Mouse (Mus musculus) midbrain, embryonic 12.5 days (tissue): ENCODE measurements around the gene Notch2. TPM values are rescaled to one million over a fixed set of nuclear protein-coding genes. Genes with fewer than 3 reads are reported as not detected.
A peak's percentile ranks its signal among the peaks of the same experiment; 100 is the strongest.
"Not testable (repeated sequence)": the region's sequence is repeated elsewhere in the genome, so short reads cannot be mapped to it uniquely, and the experiment has no call there.

Experiments used
- ATAC-seq: fragments of 200-750 bp; cut with Nextera tagmentation; 2 replicates; pipeline ENCODE4 v1.8.0; 2017; ENCODE audit warnings: low read depth, moderate TSS enrichment, moderate library complexity; ENCODE audit not compliant: low FRiP score
- H3K27ac ChIP-seq: fragments of 300-500 bp; sonication (generic); replicated peaks from 2 replicates; pipeline ENCODE4 v1.5.1; 2016; ENCODE audit warnings: mild to moderate bottlenecking
- H3K27me3 ChIP-seq: fragments of 300-500 bp; sonication (generic); 2 replicates; pipeline ENCODE4 v1.6.1; 2016; ENCODE audit warnings: mild to moderate bottlenecking
- H3K36me3 ChIP-seq: fragments of 300-500 bp; sonication (generic); 2 replicates; pipeline ENCODE4 v1.6.1; 2016
- H3K4me1 ChIP-seq: fragments of 300-500 bp; sonication (generic); 2 replicates; pipeline ENCODE4 v1.6.1; 2016
- H3K4me2 ChIP-seq: fragments of 300-500 bp; sonication (generic); replicated peaks from 2 replicates; pipeline ENCODE4 v1.6.1; 2016; ENCODE audit warnings: mild to moderate bottlenecking, moderate library complexity
- H3K4me3 ChIP-seq: fragments of 300-500 bp; sonication (generic); 2 replicates; pipeline ENCODE4 v1.5.1; 2016; ENCODE audit warnings: mild to moderate bottlenecking
- H3K9ac ChIP-seq: fragments of 300-500 bp; sonication (generic); replicated peaks from 2 replicates; pipeline ENCODE4 v1.6.1; 2016; ENCODE audit warnings: mild to moderate bottlenecking, moderate library complexity
- H3K9me3 ChIP-seq: fragments of 300-500 bp; sonication (generic); 2 replicates; pipeline ENCODE4 v1.6.1; 2016; ENCODE audit warnings: mild to moderate bottlenecking
- WGBS: fragments of 180-500 bp; shearing (Covaris S2); methylation state at CpG from one replicate; pipeline ENCODE4 v1.1.7; 2016; 5-methylcytosine and 5-hydroxymethylcytosine counted together
- polyA plus RNA-seq: library from polyadenylated mRNA; unstranded; fragments of >200 nt; fragmentation: Nextera tagmentation; extraction: Ambion mirVana; gene quantifications from 2 replicates; pipeline ENCODE4 v1.2.1, GENCODE M21; 2016

The Notch2 gene
- polyA plus RNA-seq, 1 experiment from 2014 or later = 20.7 TPM

- Histone ChIP-seq H3K27me3 (no peaks in the 10 kb centered on the region), H3K4me1 (peaks cover 53% of the 10 kb centered on the region), H3K27ac (no peak overlapping the region), H3K36me3 (no peaks in the 10 kb centered on the region), H3K4me2 (no peak overlapping the region), H3K4me3 (no peak overlapping the region), H3K9ac (no peak overlapping the region), H3K9me3 (0 out of 2 replicates have a peak, but pooled peaks cover 3% of the 10 kb centered on the region)
- 37% methylated on average over 8 of the region's 8 CpGs for WGBS
- ATAC-seq = no peak
Measured at GRCm38 (mm10) chr3:98045465-98046148, 32.3 kb downstream of the Notch2 start.

DNA sequence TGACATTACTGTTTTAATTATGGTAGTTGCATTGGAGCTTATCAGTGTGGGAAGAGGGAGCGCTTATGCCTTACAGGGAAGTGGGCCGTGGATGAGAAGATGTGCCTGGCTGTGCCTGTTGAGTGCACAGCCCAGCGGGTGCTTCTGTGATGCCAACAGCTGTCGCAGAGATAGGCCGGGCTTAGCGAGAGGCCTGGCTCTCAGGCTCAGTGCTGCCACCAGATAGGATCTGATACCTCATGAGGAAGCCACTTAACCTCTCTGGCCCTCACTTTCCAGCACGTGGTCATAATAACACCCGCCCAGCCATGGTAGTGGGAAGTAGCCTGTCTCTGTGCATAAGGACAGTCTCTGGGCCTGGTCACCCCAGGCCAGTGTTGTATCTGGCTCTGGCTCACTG is 33.0 kb downstream of the Notch2 start:
- Histone ChIP-seq H3K9me3 (0 out of 2 replicates have a peak, but pooled peaks cover under 1% of the 10 kb centered on the region), H3K27ac (no peak overlapping the region), H3K9ac (no peak overlapping the region), H3K4me2 (no peak overlapping the region), H3K27me3 (no peaks in the 10 kb centered on the region), H3K4me1 (peaks cover 58% of the 10 kb centered on the region), H3K36me3 (no peaks in the 10 kb centered on the region), H3K4me3 (no peak overlapping the region)
- ATAC-seq = no peak
- 71% methylated on average over 8 of the region's 8 CpGs for whole genome bisulfite sequencing

DNA sequence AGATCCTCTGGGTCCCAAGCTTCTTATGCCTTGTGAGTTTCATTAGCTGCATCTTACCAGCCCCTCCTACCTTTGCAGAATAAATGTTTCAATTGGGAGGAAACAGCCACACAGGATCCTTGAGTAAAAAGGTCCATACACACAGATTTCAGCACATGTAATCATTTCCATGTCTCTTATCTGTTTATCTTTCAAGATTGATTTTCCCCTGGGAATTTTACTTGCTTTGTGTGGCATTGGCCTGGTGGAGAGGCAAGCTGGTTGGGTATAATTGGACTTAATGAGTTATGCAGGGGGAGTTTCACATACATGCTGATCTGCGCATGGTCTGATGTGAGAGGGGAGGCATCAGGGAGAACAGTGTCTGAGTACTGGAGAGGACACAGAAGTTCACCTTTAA is 36.3 kb downstream of the Notch2 start:
- no peak for ATAC-seq
- 0 out of 2 replicates have a peak, but pooled peaks cover 4% of the 10 kb centered on the region for H3K27me3 ChIP-seq
- no peak overlapping the region for H3K4me2 ChIP-seq
- no peak overlapping the region for H3K27ac ChIP-seq
- H3K36me3 ChIP-seq = no peaks in the 10 kb centered on the region
- H3K4me1 ChIP-seq = peaks cover 43% of the 10 kb centered on the region
- H3K4me3 ChIP-seq = no peak overlapping the region
- WGBS = 85% methylated on average over 1 of the region's 1 CpGs
- H3K9ac ChIP-seq = no peak overlapping the region; the same call in 1 of the 2 replicates
- H3K9me3 ChIP-seq = no peaks in the 10 kb centered on the region

DNA sequence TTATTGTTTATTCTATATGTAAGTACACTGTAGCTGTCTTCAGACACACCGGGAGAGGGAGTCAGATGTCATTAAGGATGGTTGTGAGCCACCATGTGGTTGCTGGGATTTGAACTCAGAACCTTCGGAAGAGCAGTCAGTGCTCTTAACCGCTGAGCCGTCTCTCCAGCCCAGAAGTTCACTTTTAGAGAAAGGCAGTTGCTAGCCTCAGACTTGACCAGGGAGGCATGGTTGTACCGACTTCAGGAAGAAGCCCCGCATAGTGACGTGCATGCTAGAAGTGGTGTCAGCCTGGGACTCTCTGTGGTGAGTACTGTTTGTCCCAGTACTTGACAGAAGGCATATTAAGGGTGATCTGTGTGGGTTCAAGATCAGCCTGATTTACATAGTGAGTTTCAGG is 36.8 kb downstream of the Notch2 start:
- peaks cover 47% of the 10 kb centered on the region for H3K4me1 ChIP-seq
- not testable (repeated sequence) for H3K9me3 ChIP-seq, H3K27me3 ChIP-seq, H3K9ac ChIP-seq, H3K36me3 ChIP-seq, ATAC-seq, H3K4me3 ChIP-seq, H3K4me2 ChIP-seq, H3K27ac ChIP-seq
- 85% methylated on average over 7 of the region's 7 CpGs for WGBS

- no peak overlapping the region for H3K27ac ChIP-seq
- 45% methylated on average over 14 of the region's 14 CpGs for WGBS
Measured at GRCm38 (mm10) chr3:98050492-98051406, 37.4 kb downstream of the Notch2 start.

DNA sequence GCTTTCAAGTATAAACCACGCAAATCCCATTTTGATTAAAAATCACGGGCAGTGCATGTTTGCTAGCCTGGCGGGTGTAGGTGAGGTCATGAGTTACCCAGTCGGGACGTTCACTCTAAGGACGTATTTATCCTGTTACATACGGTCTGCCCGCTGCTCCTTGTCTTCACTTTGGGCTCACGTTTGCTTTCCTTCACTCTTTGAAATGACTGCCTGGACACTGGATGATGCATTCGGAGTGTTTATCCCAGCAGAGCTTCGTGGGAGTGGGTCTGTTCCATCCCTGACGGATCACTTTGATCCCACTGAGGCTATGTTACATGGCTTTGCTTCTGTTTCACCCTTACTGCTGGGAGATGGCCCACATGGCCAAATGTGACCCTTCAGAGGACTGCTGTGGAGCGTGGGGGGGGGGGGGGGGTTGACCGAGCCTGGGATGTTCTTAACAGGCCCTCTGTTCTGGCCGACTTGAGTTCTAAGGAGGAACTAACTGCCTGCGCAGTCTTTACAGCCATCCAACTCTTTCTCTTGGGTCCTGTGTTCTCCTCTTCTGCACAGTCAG is 38.2 kb downstream of the Notch2 start:
- H3K27ac ChIP-seq = no peak overlapping the region
- H3K36me3 ChIP-seq = no peaks in the 10 kb centered on the region
- H3K9ac ChIP-seq = no peak overlapping the region
- no peak overlapping the region for H3K4me2 ChIP-seq
- H3K27me3 ChIP-seq = 0 out of 2 replicates have a peak, but pooled peaks cover 4% of the 10 kb centered on the region
- H3K4me1 ChIP-seq = peaks cover 41% of the 10 kb centered on the region
- no peak overlapping the region for H3K4me3 ChIP-seq
- peak; percentile 45; the same call in 1 of the 2 replicates for ATAC-seq
- no peaks in the 10 kb centered on the region for H3K9me3 ChIP-seq
- WGBS = 28% methylated on average over 16 of the region's 16 CpGs

More at GRCm38 (mm10) chr3:98050492-98051406, 37.4 kb downstream of the Notch2 start:
- peak; percentile 31; the same call in 1 of the 2 replicates for ATAC-seq
- H3K27me3 ChIP-seq = 0 out of 2 replicates have a peak, but pooled peaks cover 4% of the 10 kb centered on the region
- H3K4me1 ChIP-seq = peaks cover 44% of the 10 kb centered on the region
- no peaks in the 10 kb centered on the region for H3K9me3 ChIP-seq
- no peak overlapping the region for H3K4me3 ChIP-seq
- no peaks in the 10 kb centered on the region for H3K36me3 ChIP-seq
- no peak overlapping the region for H3K9ac ChIP-seq
- no peak overlapping the region for H3K4me2 ChIP-seq

GRCm38 (mm10) chr3:98052507-98053430 is 39.4 kb downstream of the Notch2 start:
- H3K9me3 ChIP-seq = no peaks in the 10 kb centered on the region
- H3K9ac ChIP-seq = no peak overlapping the region
- ATAC-seq = no peak
- 0 out of 2 replicates have a peak, but pooled peaks cover 4% of the 10 kb centered on the region for H3K27me3 ChIP-seq
- 85% methylated on average over 16 of the region's 16 CpGs for WGBS
- no peak overlapping the region for H3K4me2 ChIP-seq
- no peaks in the 10 kb centered on the region for H3K36me3 ChIP-seq
- H3K27ac ChIP-seq = no peak overlapping the region
- peaks cover 34% of the 10 kb centered on the region for H3K4me1 ChIP-seq
- no peak overlapping the region for H3K4me3 ChIP-seq

- Histone ChIP-seq H3K9me3 (no peaks in the 10 kb centered on the region), H3K36me3 (no peaks in the 10 kb centered on the region), H3K4me3 (no peak overlapping the region), H3K4me2 (no peak overlapping the region), H3K4me1 (peaks cover 34% of the 10 kb centered on the region), H3K27ac (no peak overlapping the region), H3K9ac (no peak overlapping the region), H3K27me3 (0 out of 2 replicates have a peak, but pooled peaks cover 4% of the 10 kb centered on the region)
- 82% methylated on average over 1 of the region's 1 CpGs for WGBS
- no peak for ATAC-seq
Measured at GRCm38 (mm10) chr3:98053817-98054216, 40.5 kb downstream of the Notch2 start.

DNA sequence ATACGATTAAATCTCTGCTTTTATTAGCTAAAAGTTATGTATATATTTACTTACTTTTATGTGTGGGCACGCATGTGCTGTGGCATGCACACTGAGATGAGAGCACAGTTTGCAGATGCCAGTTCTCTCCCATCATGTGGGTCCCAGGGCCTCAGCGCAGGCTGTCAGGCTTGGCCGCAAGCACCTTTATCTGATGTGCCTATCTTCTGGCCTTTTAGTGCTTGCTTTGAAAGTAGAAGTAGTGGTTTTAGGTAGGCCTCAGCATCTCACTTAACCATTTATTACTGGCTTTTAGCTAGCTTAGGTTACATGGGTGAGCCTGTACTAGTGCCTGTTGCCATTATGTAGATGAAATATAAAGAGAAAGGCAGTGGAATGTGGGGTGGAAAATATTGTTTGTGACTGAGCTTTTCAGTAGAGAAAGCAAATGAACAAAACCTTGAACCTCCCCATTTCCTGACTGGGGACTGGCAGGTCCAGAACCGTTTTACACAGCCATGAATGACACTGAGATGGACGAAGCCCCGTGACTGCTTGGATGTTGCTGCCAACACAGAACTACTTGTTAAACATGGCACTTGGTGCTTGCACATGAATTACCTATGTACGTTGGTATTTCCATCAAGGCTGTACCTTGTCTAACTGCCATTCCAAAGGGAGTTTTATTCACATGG is 41.1 kb downstream of the Notch2 start:
- Histone ChIP-seq H3K4me2 (no peak overlapping the region), H3K27ac (no peak overlapping the region)
- ATAC-seq = no peak

DNA sequence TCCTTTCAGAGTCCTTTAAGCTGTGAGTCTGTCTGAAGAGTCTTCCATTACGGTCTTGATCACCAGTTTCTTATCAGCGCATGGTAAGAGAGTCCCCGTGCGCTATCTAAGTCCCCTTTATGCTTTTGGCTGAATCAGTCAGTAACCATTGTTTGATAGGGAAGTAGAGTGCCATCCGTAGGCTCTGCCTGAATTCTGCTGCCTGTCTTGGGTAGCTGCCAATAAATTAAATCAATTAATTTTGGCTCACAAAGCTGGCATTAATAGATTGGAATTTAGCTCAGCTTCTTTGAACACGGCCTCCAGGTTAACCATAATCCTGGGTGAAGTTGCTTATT is 41.6 kb downstream of the Notch2 start:
- ATAC-seq = no peak
- 75% methylated on average over 6 of the region's 6 CpGs for WGBS

More for the DNA sequence above, 41.1 kb downstream of the Notch2 start:
- Histone ChIP-seq H3K4me3 (no peak overlapping the region), H3K9me3 (no peaks in the 10 kb centered on the region), H3K4me1 (peaks cover 33% of the 10 kb centered on the region), H3K9ac (no peak overlapping the region), H3K27me3 (0 out of 2 replicates have a peak, but pooled peaks cover 4% of the 10 kb centered on the region), H3K36me3 (no peaks in the 10 kb centered on the region)
- 91% methylated on average over 8 of the region's 8 CpGs for WGBS

More for the DNA sequence above, 41.6 kb downstream of the Notch2 start:
- H3K36me3 ChIP-seq = no peaks in the 10 kb centered on the region
- no peaks in the 10 kb centered on the region for H3K9me3 ChIP-seq
- no peak overlapping the region for H3K4me3 ChIP-seq
- 0 out of 2 replicates have a peak, but pooled peaks cover 4% of the 10 kb centered on the region for H3K27me3 ChIP-seq
- H3K27ac ChIP-seq = no peak overlapping the region
- H3K4me1 ChIP-seq = peaks cover 35% of the 10 kb centered on the region
- no peak overlapping the region for H3K4me2 ChIP-seq
- H3K9ac ChIP-seq = no peak overlapping the region
